Mouse (Mus musculus): Measurements from ENCODE around the gene Krt10.

GRCm38 (mm10) chr11:99430670-99431069 is 41.5 kb upstream of the Krt10 start:
- TF ChIP-seq CTCF (IDR thresholded peaks at IDR 0.05; ENCODE audit: insufficient read depth, low read length), result no peak
- TF ChIP-seq POLR2A (IDR thresholded peaks at IDR 0.05; ENCODE audit: borderline replicate concordance, extremely low read depth, low read depth, low read length), result no peak

All from lung, adult 2 months (tissue).